Mouse (Mus musculus) gastrocnemius, postnatal 10 days (tissue): Measurements from ENCODE around the gene Slc9b2. TPM values are rescaled to one million over a fixed set of nuclear protein-coding genes. Genes with fewer than 3 reads are reported as not detected.
A peak's percentile ranks its signal among the peaks of the same experiment; 100 is the strongest.

Source experiments
- DNase-seq: peaks from one replicate; pipeline ENCODE4 v3.0.0; 2021; ENCODE audit warnings: mixed read lengths
- long read RNA-seq, 2 experiments: library from polyadenylated mRNA; stranded (forward); transcript quantifications; one replicate each; pipeline ENCODE4 v2.0.0; 2021
- total RNA-seq, 2 experiments: library from RNA; stranded (reverse); gene quantifications; 2 replicates each; pipeline ENCODE4 v1.2.3; 2021

Gene Slc9b2
- 1 to 10 TPM in 1 of 2 experiments, under 1 TPM in 1; 0.23 to 7.5 TPM for total RNA-seq
- long read RNA-seq, experiment 1, full-length matches to known transcripts, result 3 of 3 reads
- long read RNA-seq, experiment 1, partial matches to known transcripts, result 0 of 3 reads
- long read RNA-seq, experiment 1, other reads (novel, unspliced or antisense), result 0 of 3 reads
- long read RNA-seq, experiment 2, result 0 reads

GRCm38 (mm10) chr3:135307411-135308259, at the start of gene Slc9b2:
Gene Slc9b2, plus strand, starts transcription at chr3:135307700.
- DNase-seq, result peak; percentile 18

GRCm38 (mm10) chr3:135258919-135259318, 48.6 kb upstream of the Slc9b2 start:
- DNase-seq, result no peak

- DNase-seq, result no peak
Observed at GRCm38 (mm10) chr3:135260233-135260632, 47.3 kb upstream of the Slc9b2 start.

- no peak for DNase-seq
Observed at GRCm38 (mm10) chr3:135268616-135269015, 38.9 kb upstream of the Slc9b2 start.

- no peak for DNase-seq
Observed at GRCm38 (mm10) chr3:135269391-135269990, 38.0 kb upstream of the Slc9b2 start.

- peak; percentile 44 for DNase-seq
Observed at GRCm38 (mm10) chr3:135272627-135273026, 34.9 kb upstream of the Slc9b2 start.

GRCm38 (mm10) chr3:135273047-135273446, 34.5 kb upstream of the Slc9b2 start:
- no peak for DNase-seq

- no peak for DNase-seq
Observed at GRCm38 (mm10) chr3:135280160-135280559, 27.3 kb upstream of the Slc9b2 start.

- peak; percentile 61 for DNase-seq
Observed at GRCm38 (mm10) chr3:135280669-135281415, 26.7 kb upstream of the Slc9b2 start, which contains the start of gene Bdh2. Gene Bdh2, plus strand, starts transcription at chr3:135281221.

GRCm38 (mm10) chr3:135281701-135282100, 25.8 kb upstream of the Slc9b2 start:
- no peak for DNase-seq

GRCm38 (mm10) chr3:135285256-135285655, 22.2 kb upstream of the Slc9b2 start:
- DNase-seq, result no peak

GRCm38 (mm10) chr3:135285807-135286206, 21.7 kb upstream of the Slc9b2 start:
- DNase-seq, result no peak

GRCm38 (mm10) chr3:135288138-135288750, 19.3 kb upstream of the Slc9b2 start:
- no peak for DNase-seq

- DNase-seq, result no peak
Observed at GRCm38 (mm10) chr3:135289148-135289547, 18.4 kb upstream of the Slc9b2 start.

- DNase-seq, result peak; percentile 24
Observed at GRCm38 (mm10) chr3:135290249-135290894, 17.1 kb upstream of the Slc9b2 start.

- DNase-seq, result no peak
Observed at GRCm38 (mm10) chr3:135293703-135294102, 13.8 kb upstream of the Slc9b2 start.

GRCm38 (mm10) chr3:135295559-135295958, 11.9 kb upstream of the Slc9b2 start:
- DNase-seq, result no peak

- DNase-seq, result no peak
Observed at GRCm38 (mm10) chr3:135298560-135298959, 8.9 kb upstream of the Slc9b2 start.

- DNase-seq, result no peak
Observed at GRCm38 (mm10) chr3:135300081-135300480, 7.4 kb upstream of the Slc9b2 start.

GRCm38 (mm10) chr3:135304060-135304459, 3.4 kb upstream of the Slc9b2 start:
- DNase-seq, result no peak

- no peak for DNase-seq
Observed at GRCm38 (mm10) chr3:135304566-135304965, 2.9 kb upstream of the Slc9b2 start.
